Mouse (Mus musculus) lung, postnatal 4 days (tissue): Measurements from ENCODE around the gene Gtpbp4.
"Not testable (repeated sequence)": the region's sequence is repeated elsewhere in the genome, so short reads cannot be mapped to it uniquely, and the experiment has no call there.

Experiments
- DNase-seq, 2 experiments: peaks; one replicate each; pipeline ENCODE4 v3.0.0; 2021

Gene Gtpbp4

DNA sequence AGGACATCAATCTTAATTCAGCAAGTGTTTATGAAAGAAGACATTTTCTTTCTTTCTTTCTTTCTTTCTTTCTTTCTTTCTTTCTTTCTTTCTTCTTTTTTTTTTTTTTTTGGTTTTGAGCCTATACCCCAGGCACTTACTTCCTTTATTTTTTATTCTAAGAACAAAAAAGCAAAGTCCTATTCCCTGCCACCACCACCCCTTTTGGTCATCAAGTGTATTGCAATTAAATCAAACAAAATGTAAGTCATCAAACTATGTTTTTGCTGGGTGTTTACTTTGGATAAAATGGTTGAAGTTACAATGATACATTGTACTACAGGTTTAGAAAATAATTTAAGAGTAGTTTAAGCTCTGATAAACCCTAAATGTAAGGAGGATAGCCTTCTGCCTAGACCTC is 23.5 kb downstream of the Gtpbp4 start:
- DNase-seq: no peak

DNA sequence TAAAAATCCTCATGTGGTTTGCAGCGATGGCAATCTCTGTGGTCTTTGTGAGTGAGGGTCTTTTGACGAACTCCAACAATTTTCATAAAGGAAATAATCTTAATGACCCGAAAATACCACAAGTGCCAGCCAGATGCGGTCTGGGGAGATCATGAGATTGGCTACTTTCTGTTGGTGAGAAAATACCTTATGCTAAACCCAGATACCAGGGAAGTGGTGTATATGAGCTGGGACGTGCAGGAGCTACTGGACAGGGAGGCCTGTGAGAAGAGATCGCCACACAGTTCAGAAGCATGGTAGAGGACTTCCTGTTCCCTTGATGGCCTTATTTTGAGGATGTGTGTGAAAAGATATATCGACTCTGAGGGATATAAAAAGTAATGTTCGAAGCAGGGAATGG is 28.1 kb downstream of the Gtpbp4 start:
- no peak for DNase-seq

DNA sequence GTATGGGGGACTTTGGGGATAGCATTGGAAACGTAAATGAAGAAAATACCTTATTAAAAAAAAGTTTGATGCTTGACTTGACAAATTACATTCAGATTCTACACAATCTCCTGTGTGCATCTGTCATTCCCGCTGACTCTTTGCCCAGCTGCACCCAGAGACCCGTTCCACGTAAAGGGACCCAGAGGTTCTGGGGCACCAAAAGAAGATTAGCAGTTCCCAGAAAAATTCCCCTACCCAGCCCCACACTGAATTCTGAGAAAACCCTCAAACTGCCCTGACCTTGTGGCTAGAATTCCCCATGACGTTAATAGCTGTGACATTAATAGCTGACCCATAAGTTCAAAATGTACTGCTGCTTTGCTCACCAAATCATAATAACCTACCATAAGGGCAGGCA is 30.7 kb downstream of the Gtpbp4 start:
- no peak for DNase-seq

DNA sequence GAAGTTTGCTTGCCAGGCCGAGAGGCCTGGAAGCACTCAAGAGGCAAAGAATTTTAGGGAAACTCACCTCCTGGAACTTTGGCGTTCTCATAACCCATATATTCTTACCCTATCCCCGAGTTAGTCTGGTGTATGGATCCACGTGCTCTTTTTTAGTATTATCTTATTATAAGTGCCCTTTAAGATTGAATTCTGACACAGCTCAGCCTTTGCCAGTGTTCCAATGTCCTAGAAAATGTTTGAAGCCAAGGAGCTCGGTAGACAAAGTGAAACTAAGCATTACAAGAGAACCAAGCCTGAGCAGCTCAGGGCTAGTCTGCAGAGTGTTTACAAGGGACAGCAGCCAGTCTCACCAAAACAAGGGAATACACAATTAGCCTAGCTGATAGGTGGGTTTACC is 33.6 kb downstream of the Gtpbp4 start:
- DNase-seq: not testable (repeated sequence)

DNA sequence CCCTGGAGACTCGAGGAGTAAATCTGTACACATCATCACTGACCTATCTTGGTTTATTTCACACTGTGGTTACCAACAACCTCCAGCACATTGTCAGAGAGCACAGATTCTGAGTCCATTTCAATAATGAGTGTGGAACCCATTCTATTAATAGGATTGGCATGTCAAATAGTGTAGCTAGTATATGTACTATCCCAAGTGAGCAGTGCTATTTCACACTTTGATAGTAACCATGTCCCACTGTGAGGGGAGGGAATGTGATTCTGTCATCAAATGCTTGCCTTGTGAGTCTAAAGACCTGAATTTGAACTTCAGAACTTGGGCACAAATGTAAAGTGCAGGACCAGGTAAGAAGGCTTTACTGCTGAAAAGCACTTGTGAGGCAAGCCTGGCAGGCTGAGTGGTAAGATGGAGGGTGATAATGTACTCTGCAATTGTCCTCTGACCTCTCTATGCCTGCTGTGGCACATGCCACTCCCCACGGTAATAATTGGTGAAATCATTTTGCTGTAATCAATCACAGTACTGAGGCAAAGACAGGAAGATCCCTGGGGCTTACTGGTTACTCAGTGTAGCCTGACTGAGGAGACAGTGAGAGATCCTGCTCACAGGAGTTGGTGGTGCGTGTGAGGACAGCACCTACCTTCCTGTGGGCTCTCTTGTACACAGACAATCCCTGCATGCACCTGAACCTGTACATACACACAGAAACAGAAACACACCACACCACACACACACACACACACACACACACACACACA is 34.6 kb downstream of the Gtpbp4 start:
- DNase-seq: not testable (repeated sequence)

DNA sequence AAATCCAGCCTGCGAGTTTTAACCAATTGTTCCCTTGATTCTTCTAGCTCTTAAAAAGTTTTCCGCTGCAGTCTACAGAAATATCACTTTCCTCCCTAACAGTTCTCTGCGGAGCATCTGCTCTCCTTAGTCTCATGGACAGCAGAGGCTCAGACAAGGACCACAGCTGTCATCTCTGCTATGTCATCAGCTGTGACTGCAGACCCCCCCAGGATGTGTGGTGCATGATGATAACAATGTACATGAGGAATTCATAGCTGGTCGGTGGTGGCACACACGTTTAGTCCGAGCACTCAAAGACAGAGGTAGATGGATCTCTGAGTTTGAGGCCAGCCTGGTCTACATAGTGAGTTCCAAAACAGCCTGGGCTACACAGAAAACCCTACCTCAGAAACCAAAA is 36.3 kb downstream of the Gtpbp4 start:
- not testable (repeated sequence) for DNase-seq

DNA sequence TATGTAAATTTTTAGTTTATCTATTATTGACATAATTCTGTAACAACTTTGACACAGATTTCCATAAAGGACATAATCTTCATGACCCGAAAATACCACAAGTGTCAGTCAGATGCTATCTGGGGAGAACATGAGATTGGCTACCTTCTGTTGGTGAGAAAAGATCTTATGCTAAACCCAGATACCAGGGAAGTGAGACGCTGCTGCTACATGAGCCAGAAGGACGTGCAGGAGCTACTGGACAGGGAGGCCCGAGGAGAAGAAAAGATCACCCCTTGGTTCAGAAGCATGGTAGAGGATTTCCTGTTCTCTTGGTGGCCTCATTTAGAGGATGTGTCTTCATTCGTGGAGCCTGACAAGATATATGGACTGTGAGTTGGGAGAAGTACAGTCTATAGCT is 36.8 kb downstream of the Gtpbp4 start:
- not testable (repeated sequence) for DNase-seq

DNA sequence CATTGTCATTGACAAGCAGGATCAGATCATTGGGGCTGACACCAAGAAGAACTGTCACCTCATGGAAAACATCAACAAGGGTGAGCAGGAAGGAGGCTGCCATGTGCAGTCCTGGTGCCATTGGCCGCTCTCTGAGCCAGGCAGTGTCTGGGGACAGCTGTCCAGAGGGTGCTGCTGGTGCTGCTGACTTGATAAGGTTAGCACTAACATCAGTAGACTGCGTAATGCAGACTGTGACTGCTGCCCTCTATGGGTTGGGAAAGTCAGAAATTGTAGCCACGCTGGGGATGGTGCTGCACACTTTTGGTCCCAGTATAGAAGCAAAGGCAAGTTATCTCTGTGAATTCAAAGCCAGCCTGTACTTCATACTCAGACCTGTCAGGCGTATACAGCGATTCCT is 39.0 kb downstream of the Gtpbp4 start:
- not testable (repeated sequence) for DNase-seq

DNA sequence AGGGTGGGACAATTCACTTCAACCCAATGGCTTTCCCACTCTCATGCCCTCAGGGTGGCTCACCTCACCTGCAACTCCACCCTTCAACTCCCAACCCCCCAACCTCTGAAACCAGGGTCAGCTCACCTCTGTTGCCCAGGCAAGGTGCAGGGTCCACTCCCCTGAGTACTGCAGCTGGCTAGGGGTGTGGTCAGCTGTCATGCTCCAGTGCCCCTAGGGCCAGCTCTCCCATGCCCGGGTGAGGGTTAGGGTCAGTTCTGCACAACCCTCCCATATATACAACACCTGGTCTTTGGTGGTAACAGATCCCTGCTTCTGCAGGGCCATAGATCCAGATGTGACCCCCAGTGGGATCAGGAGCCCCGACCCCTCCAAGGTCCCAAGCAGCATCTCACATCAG is 40.8 kb downstream of the Gtpbp4 start:
- DNase-seq: not testable (repeated sequence)

DNA sequence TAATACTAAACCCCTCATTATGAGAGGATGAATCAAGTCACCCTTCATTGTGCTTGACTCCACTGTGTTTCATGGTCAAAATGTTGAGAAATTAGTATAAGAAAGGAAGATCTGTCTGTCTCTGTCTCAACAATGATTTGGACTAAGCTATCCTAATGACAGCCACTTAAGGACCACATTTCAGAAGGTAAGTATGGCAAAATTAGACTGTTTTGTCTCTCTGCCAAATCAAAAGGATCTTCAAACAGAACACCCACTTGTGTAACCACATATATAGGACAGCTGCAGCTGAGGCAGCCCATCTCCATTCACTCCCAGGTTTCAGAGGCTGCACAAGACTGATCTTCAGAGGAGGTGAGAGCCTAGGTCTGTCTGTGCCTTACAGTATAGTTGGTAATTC is 43.3 kb downstream of the Gtpbp4 start, which contains the start of gene Idi2:
Idi2 (plus strand) TSS at position 301 of the 400 bp plus-strand sequence.
- not testable (repeated sequence) for DNase-seq

DNA sequence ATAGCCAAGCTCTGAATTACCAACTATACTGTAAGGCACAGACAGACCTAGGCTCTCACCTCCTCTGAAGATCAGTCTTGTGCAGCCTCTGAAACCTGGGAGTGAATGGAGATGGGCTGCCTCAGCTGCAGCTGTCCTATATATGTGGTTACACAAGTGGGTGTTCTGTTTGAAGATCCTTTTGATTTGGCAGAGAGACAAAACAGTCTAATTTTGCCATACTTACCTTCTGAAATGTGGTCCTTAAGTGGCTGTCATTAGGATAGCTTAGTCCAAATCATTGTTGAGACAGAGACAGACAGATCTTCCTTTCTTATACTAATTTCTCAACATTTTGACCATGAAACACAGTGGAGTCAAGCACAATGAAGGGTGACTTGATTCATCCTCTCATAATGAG is 47.8 kb downstream of the Gtpbp4 start, which contains the start of gene Gm9745:
Gm9745 (minus strand) TSS at position 101 of the 400 bp plus-strand sequence.
- not testable (repeated sequence) for DNase-seq

DNA sequence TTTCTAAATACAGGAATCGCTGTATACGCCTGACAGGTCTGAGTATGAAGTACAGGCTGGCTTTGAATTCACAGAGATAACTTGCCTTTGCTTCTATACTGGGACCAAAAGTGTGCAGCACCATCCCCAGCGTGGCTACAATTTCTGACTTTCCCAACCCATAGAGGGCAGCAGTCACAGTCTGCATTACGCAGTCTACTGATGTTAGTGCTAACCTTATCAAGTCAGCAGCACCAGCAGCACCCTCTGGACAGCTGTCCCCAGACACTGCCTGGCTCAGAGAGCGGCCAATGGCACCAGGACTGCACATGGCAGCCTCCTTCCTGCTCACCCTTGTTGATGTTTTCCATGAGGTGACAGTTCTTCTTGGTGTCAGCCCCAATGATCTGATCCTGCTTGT is 52.1 kb downstream of the Gtpbp4 start:
- DNase-seq: not testable (repeated sequence)

DNA sequence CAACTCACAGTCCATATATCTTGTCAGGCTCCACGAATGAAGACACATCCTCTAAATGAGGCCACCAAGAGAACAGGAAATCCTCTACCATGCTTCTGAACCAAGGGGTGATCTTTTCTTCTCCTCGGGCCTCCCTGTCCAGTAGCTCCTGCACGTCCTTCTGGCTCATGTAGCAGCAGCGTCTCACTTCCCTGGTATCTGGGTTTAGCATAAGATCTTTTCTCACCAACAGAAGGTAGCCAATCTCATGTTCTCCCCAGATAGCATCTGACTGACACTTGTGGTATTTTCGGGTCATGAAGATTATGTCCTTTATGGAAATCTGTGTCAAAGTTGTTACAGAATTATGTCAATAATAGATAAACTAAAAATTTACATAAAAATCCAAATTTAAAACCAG is 54.2 kb downstream of the Gtpbp4 start:
- DNase-seq: not testable (repeated sequence)

DNA sequence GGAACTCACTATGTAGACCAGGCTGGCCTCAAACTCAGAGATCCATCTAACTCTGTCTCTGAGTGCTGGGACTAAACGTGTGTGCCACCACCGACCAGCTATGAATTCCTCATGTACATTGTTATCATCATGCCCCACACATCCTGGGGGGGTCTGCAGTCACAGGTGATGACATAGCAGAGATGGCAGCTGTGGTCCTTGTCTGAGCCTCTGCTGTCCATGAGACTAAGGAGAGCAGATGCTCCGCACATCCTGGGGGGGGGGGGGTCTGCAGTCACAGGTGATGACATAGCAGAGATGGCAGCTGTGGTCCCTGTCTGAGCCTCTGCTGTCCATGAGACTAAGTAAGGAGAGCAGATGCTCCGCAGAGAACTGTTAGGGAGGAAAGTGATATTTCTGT is 54.8 kb downstream of the Gtpbp4 start:
- DNase-seq: not testable (repeated sequence)

DNA sequence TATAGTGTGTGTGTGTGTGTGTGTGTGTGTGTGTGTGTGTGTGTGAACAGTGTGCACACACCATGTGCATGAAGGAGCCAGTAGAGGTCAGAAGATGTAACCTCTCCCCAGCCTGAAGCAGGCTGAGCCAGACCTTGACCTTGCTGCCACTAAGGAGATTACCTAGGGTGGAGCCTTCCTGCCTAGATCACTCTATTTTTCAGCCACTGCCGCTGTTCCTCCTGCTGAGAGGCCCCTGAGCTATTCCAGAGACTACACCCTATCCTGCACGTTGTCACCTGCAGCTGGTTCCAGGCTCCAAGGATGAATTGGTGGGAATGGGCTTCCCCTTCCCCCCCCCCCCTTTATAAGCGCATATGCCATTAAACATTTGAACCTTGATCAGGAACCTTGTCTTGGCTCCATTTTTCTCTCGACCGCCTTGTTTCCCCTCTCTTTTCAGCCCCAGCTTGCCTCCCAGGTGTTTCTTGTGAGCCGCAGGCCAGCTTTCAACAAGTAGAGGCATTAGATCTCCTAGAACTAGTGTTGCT is 58.2 kb downstream of the Gtpbp4 start:
- not testable (repeated sequence) for DNase-seq

DNA sequence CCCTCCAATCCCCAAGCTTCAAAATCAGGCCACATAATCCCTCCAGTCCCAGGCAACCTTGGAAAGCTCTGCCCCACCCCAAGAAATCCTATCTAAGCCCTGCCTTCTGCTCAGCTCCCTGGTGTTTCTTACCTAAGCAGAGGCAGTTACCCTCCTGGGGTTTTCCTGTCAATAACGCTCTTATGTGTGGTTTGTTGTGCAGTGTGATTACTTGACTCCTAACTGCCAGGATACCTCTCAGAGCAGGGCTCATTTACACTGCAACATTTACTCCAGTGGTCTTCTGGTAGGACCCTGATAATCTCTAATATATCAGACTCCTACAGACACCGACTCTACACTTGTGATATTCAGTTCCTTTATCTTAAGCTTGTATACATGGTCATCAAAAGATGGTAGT is 62.4 kb downstream of the Gtpbp4 start:
- no peak for DNase-seq
